Mouse (Mus musculus) layer of hippocampus, postnatal 10 days (tissue): ENCODE results near the gene Pou6f1. TPM values are rescaled to one million over a fixed set of nuclear protein-coding genes. Genes with fewer than 3 reads are reported as not detected.
"Not testable (repeated sequence)": the region's sequence is repeated elsewhere in the genome, so short reads cannot be mapped to it uniquely, and the experiment has no call there.

ENCODE experiments used
- DNase-seq, 2 experiments: peaks; one replicate each; pipeline ENCODE4 v3.0.0; 2021; ENCODE audit warnings: low spot score in 2 of 2
- total RNA-seq, 2 experiments: library from RNA; stranded (reverse); gene quantifications; 2 replicates each; pipeline ENCODE4 v1.2.3; 2021

Pou6f1 gene
- total RNA-seq, 2 experiments from 2014 or later, result 104 to 107 TPM

GRCm38 (mm10) chr15:100577972-100578371 is 21.8 kb downstream of the Pou6f1 start:
- no peak for DNase-seq

GRCm38 (mm10) chr15:100576810-100577209 is 23.0 kb downstream of the Pou6f1 start:
- no peak for DNase-seq

GRCm38 (mm10) chr15:100576392-100576791 is 23.4 kb downstream of the Pou6f1 start:
- DNase-seq, result no peak

- DNase-seq, result no peak
Observed at GRCm38 (mm10) chr15:100575366-100575765, 24.4 kb downstream of the Pou6f1 start.

GRCm38 (mm10) chr15:100574378-100574777 is 25.4 kb downstream of the Pou6f1 start:
- no peak for DNase-seq

- DNase-seq, result no peak
Observed at GRCm38 (mm10) chr15:100573946-100574345, 25.8 kb downstream of the Pou6f1 start.

- DNase-seq, result no peak
Observed at GRCm38 (mm10) chr15:100569239-100569638, 30.5 kb downstream of the Pou6f1 start.

- no peak for DNase-seq
Observed at GRCm38 (mm10) chr15:100566531-100566930, 33.3 kb downstream of the Pou6f1 start.

GRCm38 (mm10) chr15:100557705-100558433 is 41.9 kb downstream of the Pou6f1 start:
- no peak for DNase-seq

GRCm38 (mm10) chr15:100556378-100556777 is 43.4 kb downstream of the Pou6f1 start:
- DNase-seq, result no peak

GRCm38 (mm10) chr15:100555965-100556364 is 43.8 kb downstream of the Pou6f1 start:
- DNase-seq, result no peak

- peak; percentile 97 to 98 for DNase-seq
Observed at GRCm38 (mm10) chr15:100551326-100552307, 48.2 kb downstream of the Pou6f1 start, which contains the start of gene Tfcp2. Gene Tfcp2, minus strand, starts transcription at chr15:100552008.

- no peak for DNase-seq
Observed at GRCm38 (mm10) chr15:100550280-100550679, 49.5 kb downstream of the Pou6f1 start.

GRCm38 (mm10) chr15:100543651-100544030 is 56.1 kb downstream of the Pou6f1 start:
- not testable (repeated sequence) for DNase-seq

- not testable (repeated sequence) for DNase-seq
Observed at GRCm38 (mm10) chr15:100542876-100543650, 56.7 kb downstream of the Pou6f1 start.

- no peak for DNase-seq
Observed at GRCm38 (mm10) chr15:100541426-100541825, 58.4 kb downstream of the Pou6f1 start.

GRCm38 (mm10) chr15:100541001-100541400 is 58.8 kb downstream of the Pou6f1 start:
- DNase-seq, result not testable (repeated sequence)

GRCm38 (mm10) chr15:100539411-100539810 is 60.4 kb downstream of the Pou6f1 start:
- DNase-seq, result no peak

GRCm38 (mm10) chr15:100537913-100538312 is 61.9 kb downstream of the Pou6f1 start:
- no peak for DNase-seq

GRCm38 (mm10) chr15:100527900-100528299 is 71.9 kb downstream of the Pou6f1 start:
- DNase-seq, result no peak

- DNase-seq, result no peak
Observed at GRCm38 (mm10) chr15:100525405-100525804, 74.4 kb downstream of the Pou6f1 start.
